Mouse (Mus musculus) C2C12 (cell line): Measurements from ENCODE around the gene Ccar1.

Experiments used
- CEBPB ChIP-seq: IDR thresholded peaks from one replicate; pipeline ENCODE4 v1.6.1; 2011; ENCODE audit warnings: low read depth, mild to moderate bottlenecking, control low read depth, moderate library complexity
- CTCF ChIP-seq: IDR thresholded peaks from one replicate; pipeline ENCODE4 v1.5.1; 2011; ENCODE audit not compliant: control insufficient read depth, insufficient read depth, insufficient read length
- MAX ChIP-seq: IDR thresholded peaks from one replicate; pipeline ENCODE4 v1.6.1; 2011; ENCODE audit warnings: mild to moderate bottlenecking, control low read depth
- MYOD1 ChIP-seq: IDR thresholded peaks from one replicate; pipeline ENCODE4 v1.6.1; 2011; ENCODE audit warnings: low read depth; ENCODE audit not compliant: control insufficient read depth, insufficient read length
- USF1 ChIP-seq: IDR thresholded peaks from one replicate; pipeline ENCODE4 v1.6.1; 2011; ENCODE audit warnings: low read depth, mild to moderate bottlenecking, control low read depth, moderate library complexity

DNA sequence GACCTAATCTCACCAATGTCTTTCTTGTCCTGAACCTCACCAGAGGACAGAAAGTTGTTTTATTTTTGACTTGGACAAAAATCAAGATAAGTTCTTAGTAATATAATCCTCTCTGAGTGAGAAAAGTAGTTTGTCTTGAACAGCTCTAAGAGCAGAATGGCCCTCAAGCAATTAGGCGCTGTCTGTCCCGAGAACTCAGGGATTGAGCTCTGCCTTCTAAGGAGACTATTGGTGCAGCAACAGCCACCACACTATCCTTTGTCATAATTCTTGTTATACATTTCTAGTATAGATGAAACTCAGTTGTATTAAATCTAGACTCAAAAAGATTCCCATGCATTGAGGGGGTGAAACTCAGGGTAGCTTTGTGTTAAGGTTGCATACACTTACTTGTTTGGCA lies 16.7 kb upstream of the Ccar1 start:
- no peak for TF ChIP-seq CTCF
- TF ChIP-seq USF1 = no peak
- no peak for TF ChIP-seq MYOD1
- no peak for TF ChIP-seq MAX
- no peak for TF ChIP-seq CEBPB
